Comparison of ENCODE assay signal across 17 mouse cellular contexts in the genomic region with DNA sequence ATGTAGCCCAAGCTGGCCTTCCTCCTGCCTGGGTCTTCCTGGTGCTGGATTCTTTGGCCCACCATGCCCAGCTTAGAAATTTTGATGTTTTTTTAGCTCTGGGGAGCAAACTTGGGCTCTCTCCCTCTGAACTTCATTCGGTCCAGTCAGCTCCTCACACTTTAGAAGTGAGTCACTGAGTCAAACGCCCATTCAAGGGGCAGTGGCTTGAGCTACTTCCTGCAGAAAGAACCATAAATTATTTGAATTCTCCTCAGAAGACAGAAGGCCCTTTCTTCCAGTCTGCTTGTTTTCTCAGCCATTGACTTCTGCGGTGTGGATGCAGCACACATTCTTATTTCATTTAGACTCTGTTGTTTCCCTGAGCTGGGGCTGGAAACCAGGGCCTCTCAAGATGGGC. TPM values are rescaled to one million over a fixed set of nuclear protein-coding genes. Genes with fewer than 3 reads are reported as not detected.
DNase-seq lines count a peak whose midpoint lies in the region; ATAC-seq and TF ChIP-seq lines count a peak whose summit lies in the region.
"Had no signal": no experiment of that assay in that cellular context is flagged by ENCODE, and none has a peak within 500 bp of the region (broad histone marks: within the 10 kb centered on the region; RNA-seq: fewer than 3 reads in every experiment).

No protein-coding gene starts in this region.

- H3K9ac ChIP-seq in kidney, embryonic 14.5 days (ENCODE audit: low read depth, low read length) = no peak overlapping the region
- no peak overlapping the region for H3K9ac ChIP-seq in embryonic facial prominence, embryonic 15.5 days
- H3K9ac ChIP-seq in limb, embryonic 14.5 days (ENCODE audit: low read depth, low read length, severe bottlenecking) = no peak overlapping the region
- H3K9ac ChIP-seq in forebrain, embryonic 13.5 days = no peak overlapping the region
- H3K9ac ChIP-seq: forebrain, embryonic 12.5 days; heart, embryonic 13.5 days; liver, embryonic 13.5 days; midbrain, embryonic 12.5 days had no signal

- H3K27ac ChIP-seq in kidney, embryonic 14.5 days (ENCODE audit: low read depth, low read length) = peak overlapping the region; percentile 59; the same call in 1 of the 2 replicates
- peak overlapping the region; percentile 34; the same call in 1 of the 2 replicates for H3K27ac ChIP-seq in embryonic facial prominence, embryonic 15.5 days (replicated peaks)
- H3K27ac ChIP-seq in limb, embryonic 14.5 days (replicated peaks; ENCODE audit: low read depth, low read length) = 0 out of 2 replicates have a peak overlapping the region, but pooled peaks have one; percentile 11
- H3K27ac ChIP-seq in forebrain, embryonic 13.5 days = no peak overlapping the region
- H3K27ac ChIP-seq: forebrain, embryonic 12.5 days; heart, embryonic 13.5 days; liver, embryonic 13.5 days; midbrain, embryonic 12.5 days had no signal

- no peak overlapping the region for H3K4me2 ChIP-seq in kidney, embryonic 14.5 days (replicated peaks; ENCODE audit: low read depth, low read length)
- H3K4me2 ChIP-seq in embryonic facial prominence, embryonic 15.5 days (replicated peaks) = no peak overlapping the region
- no peak overlapping the region for H3K4me2 ChIP-seq in limb, embryonic 14.5 days (replicated peaks; ENCODE audit: low read depth, low read length, severe bottlenecking)
- H3K4me2 ChIP-seq in forebrain, embryonic 13.5 days = no peak overlapping the region
- H3K4me2 ChIP-seq: forebrain, embryonic 12.5 days; heart, embryonic 13.5 days; liver, embryonic 13.5 days; midbrain, embryonic 12.5 days had no signal

- H3K27me3 ChIP-seq in kidney, embryonic 14.5 days (ENCODE audit: control insufficient read depth, insufficient read depth, low read length) = no peaks in the 10 kb centered on the region
- no peaks in the 10 kb centered on the region for H3K27me3 ChIP-seq in embryonic facial prominence, embryonic 15.5 days
- no peaks in the 10 kb centered on the region for H3K27me3 ChIP-seq in limb, embryonic 14.5 days (ENCODE audit: control insufficient read depth, insufficient read depth, low read length)
- no peaks in the 10 kb centered on the region for H3K27me3 ChIP-seq in forebrain, embryonic 13.5 days
- H3K27me3 ChIP-seq: forebrain, embryonic 12.5 days; heart, embryonic 13.5 days; liver, embryonic 13.5 days had no signal

- TF ChIP-seq POLR2A in limb, embryonic 14.5 days (IDR thresholded peaks at IDR 0.05; ENCODE audit: borderline replicate concordance, extremely low read depth, insufficient read depth, insufficient read length) = no peak

- H3K4me3 ChIP-seq in kidney, embryonic 14.5 days (ENCODE audit: low read length) = no peak overlapping the region
- H3K4me3 ChIP-seq in embryonic facial prominence, embryonic 15.5 days (replicated peaks) = no peak overlapping the region
- H3K4me3 ChIP-seq in limb, embryonic 14.5 days (replicated peaks; ENCODE audit: low read length) = no peak overlapping the region
- no peak overlapping the region for H3K4me3 ChIP-seq in forebrain, embryonic 13.5 days
- H3K4me3 ChIP-seq: forebrain, embryonic 12.5 days; heart, embryonic 13.5 days; liver, embryonic 13.5 days; midbrain, embryonic 12.5 days had no signal

- ATAC-seq in kidney, embryonic 14.5 days (ENCODE audit: low FRiP score, low TSS enrichment) = no peak
- ATAC-seq in embryonic facial prominence, embryonic 15.5 days (ENCODE audit: insufficient number of reproducible peaks, low FRiP score, low TSS enrichment, low read depth) = no peak
- ATAC-seq in limb, embryonic 14.5 days (ENCODE audit: low FRiP score, low read depth) = no peak
- ATAC-seq in forebrain, embryonic 13.5 days = no peak
- ATAC-seq: inflammation-experienced regulatory T-cells, adult 6 months had no signal

- H3K36me3 ChIP-seq in kidney, embryonic 14.5 days (ENCODE audit: control insufficient read depth, insufficient read depth, low read length) = no peaks in the 10 kb centered on the region
- no peaks in the 10 kb centered on the region for H3K36me3 ChIP-seq in embryonic facial prominence, embryonic 15.5 days
- no peaks in the 10 kb centered on the region for H3K36me3 ChIP-seq in limb, embryonic 14.5 days (ENCODE audit: control insufficient read depth, insufficient read depth, low read length)
- H3K36me3 ChIP-seq in forebrain, embryonic 13.5 days (ENCODE audit: poor library complexity, severe bottlenecking) = no peaks in the 10 kb centered on the region
- H3K36me3 ChIP-seq: forebrain, embryonic 12.5 days; G1E; heart, embryonic 13.5 days; liver, embryonic 13.5 days; midbrain, embryonic 12.5 days had no signal

- WGBS in kidney, embryonic 14.5 days = 18% methylated on average over 3 of the region's 3 CpGs
- WGBS in embryonic facial prominence, embryonic 15.5 days = 39% methylated on average over 3 of the region's 3 CpGs
- 38% methylated on average over 3 of the region's 3 CpGs for WGBS in limb, embryonic 14.5 days
- 73% methylated on average over 3 of the region's 3 CpGs for WGBS in forebrain, embryonic 13.5 days

- DNase-seq in kidney, adult 11 months = no peak
- peak; percentile 89 for DNase-seq in 3T3-L1 (ENCODE audit: low read depth, low spot score)
- DNase-seq in limb, embryonic 14.5 days (ENCODE audit: low spot score) = no peak
- DNase-seq in left cerebral cortex, postnatal 4 days = no peak
- no peak for DNase-seq in layer of hippocampus, adult 18-20 months (ENCODE audit: low spot score in 2 of 2)
- DNase-seq: adrenal gland, postnatal 25 days; cerebellum, postnatal 14 days; liver, embryonic 13.5 days; thymus, adult 2 months had no signal

- peaks cover 5% of the 10 kb centered on the region; the same call in 1 of the 2 replicates for H3K9me3 ChIP-seq in kidney, embryonic 14.5 days (ENCODE audit: control insufficient read depth, low read length)
- no peaks in the 10 kb centered on the region for H3K9me3 ChIP-seq in embryonic facial prominence, embryonic 15.5 days (replicated peaks)
- H3K9me3 ChIP-seq in limb, embryonic 14.5 days (ENCODE audit: control insufficient read depth, low read length) = peaks cover 7% of the 10 kb centered on the region; the same call in 1 of the 2 replicates
- H3K9me3 ChIP-seq in forebrain, embryonic 13.5 days (replicated peaks) = peaks cover 3% of the 10 kb centered on the region
- H3K9me3 ChIP-seq: forebrain, embryonic 12.5 days; liver, embryonic 13.5 days; midbrain, embryonic 12.5 days had no signal

- H3K4me1 ChIP-seq in kidney, embryonic 14.5 days (ENCODE audit: control insufficient read depth, insufficient read depth, low read length) = 0 out of 2 replicates have a peak, but pooled peaks cover 12% of the 10 kb centered on the region
- H3K4me1 ChIP-seq in embryonic facial prominence, embryonic 15.5 days = no peaks in the 10 kb centered on the region
- H3K4me1 ChIP-seq in limb, embryonic 14.5 days (ENCODE audit: control insufficient read depth, insufficient read depth, low read length) = no peaks in the 10 kb centered on the region
- no peaks in the 10 kb centered on the region for H3K4me1 ChIP-seq in forebrain, embryonic 13.5 days
- H3K4me1 ChIP-seq: forebrain, embryonic 12.5 days; midbrain, embryonic 12.5 days had no signal

- intact Hi-C loops in left cerebral cortex, postnatal 4 days (cut with DNase I) = no loop called here

RNA-seq across cellular contexts. Expression of gene Fam102a, which starts 31.5 kb away (rescaled TPM):
- polyA plus RNA-seq in kidney, embryonic 14.5 days (2014; fragmentation: Nextera tagmentation; extraction: Ambion mirVana) = 12.2 and 16.9 TPM in 2 replicates
- 19.5 and 21.0 TPM in 2 replicates for polyA plus RNA-seq in embryonic facial prominence, embryonic 15.5 days (2015; fragmentation: Nextera tagmentation; extraction: Ambion mirVana)
- 15.3 and 22.8 TPM in 2 replicates for polyA plus RNA-seq in limb, embryonic 14.5 days (2012; rRNA removed)
- 17.2 TPM in 2 replicates for polyA plus RNA-seq in limb, embryonic 14.5 days (2014; fragmentation: Nextera tagmentation; extraction: Ambion mirVana)
- total RNA-seq in left cerebral cortex, postnatal 4 days (2021) = 10 to 100 TPM; 18.8 to 20.1 TPM
- total RNA-seq in layer of hippocampus, adult 18-20 months (2021) = 10 to 100 TPM; 76.0 to 77.2 TPM
- polyA plus RNA-seq in forebrain, embryonic 13.5 days (2015; fragmentation: Nextera tagmentation; extraction: Ambion mirVana) = 4.5 and 5.2 TPM in 2 replicates

RNA-seq across cellular contexts. Expression of gene Slc25a25, which starts 52.3 kb away (rescaled TPM):
- 10.7 and 14.8 TPM in 2 replicates for polyA plus RNA-seq in kidney, embryonic 14.5 days (2014; fragmentation: Nextera tagmentation; extraction: Ambion mirVana)
- 20.8 and 22.1 TPM in 2 replicates for polyA plus RNA-seq in embryonic facial prominence, embryonic 15.5 days (2015; fragmentation: Nextera tagmentation; extraction: Ambion mirVana)
- polyA plus RNA-seq in limb, embryonic 14.5 days (2012; rRNA removed) = 17.4 and 19.2 TPM in 2 replicates
- polyA plus RNA-seq in limb, embryonic 14.5 days (2014; fragmentation: Nextera tagmentation; extraction: Ambion mirVana) = 12.7 and 15.1 TPM in 2 replicates
- 10 to 100 TPM; 47.9 to 50.8 TPM for total RNA-seq in left cerebral cortex, postnatal 4 days (2021)
- 10 to 100 TPM; 57.2 to 59.5 TPM for total RNA-seq in layer of hippocampus, adult 18-20 months (2021)
- polyA plus RNA-seq in forebrain, embryonic 13.5 days (2015; fragmentation: Nextera tagmentation; extraction: Ambion mirVana) = 37.4 and 42.4 TPM in 2 replicates

RNA-seq across cellular contexts. Expression of gene Naif1, which starts 53.3 kb away (rescaled TPM):
- polyA plus RNA-seq in kidney, embryonic 14.5 days (2014; fragmentation: Nextera tagmentation; extraction: Ambion mirVana) = 6.4 and 6.8 TPM in 2 replicates
- 6.2 and 6.5 TPM in 2 replicates for polyA plus RNA-seq in embryonic facial prominence, embryonic 15.5 days (2015; fragmentation: Nextera tagmentation; extraction: Ambion mirVana)
- 4.5 and 5.1 TPM in 2 replicates for polyA plus RNA-seq in limb, embryonic 14.5 days (2012; rRNA removed)
- 4.2 and 5.4 TPM in 2 replicates for polyA plus RNA-seq in limb, embryonic 14.5 days (2014; fragmentation: Nextera tagmentation; extraction: Ambion mirVana)
- 1 to 10 TPM; 3.1 to 4.0 TPM for total RNA-seq in left cerebral cortex, postnatal 4 days (2021)
- 1 to 10 TPM; 4.6 to 4.8 TPM for total RNA-seq in layer of hippocampus, adult 18-20 months (2021)
- polyA plus RNA-seq in forebrain, embryonic 13.5 days (2015; fragmentation: Nextera tagmentation; extraction: Ambion mirVana) = 5.4 and 5.6 TPM in 2 replicates
